In genomic region chr4:130798416-130798815, GRCm38 (mm10) we compare ENCODE assay signal across 8 mouse cellular contexts. TPM values are rescaled to one million over a fixed set of nuclear protein-coding genes. Genes with fewer than 3 reads are reported as not detected.
DNase-seq lines count a peak whose midpoint lies in the region; ATAC-seq and TF ChIP-seq lines count a peak whose summit lies in the region.

No protein-coding gene starts in this region.

- peaks cover 68% of the 10 kb centered on the region for H3K4me1 ChIP-seq in midbrain, embryonic 16.5 days (ENCODE audit: control insufficient read depth, insufficient read depth, low read length)
- peaks cover 13% of the 10 kb centered on the region for H3K4me1 ChIP-seq in midbrain, embryonic 11.5 days (ENCODE audit: control insufficient read depth, insufficient read depth, low read length)
- H3K4me1 ChIP-seq in hindbrain, embryonic 13.5 days (replicated peaks), result peaks cover 93% of the 10 kb centered on the region
- H3K4me1 ChIP-seq in stomach, embryonic 16.5 days (ENCODE audit: control insufficient read depth, insufficient read depth, low read length), result peaks cover 43% of the 10 kb centered on the region

- peak overlapping the region; percentile 75 for H3K27ac ChIP-seq in gastrocnemius, adult 2 months
- 0 out of 2 replicates have a peak overlapping the region, but pooled peaks have one; percentile 6 for H3K27ac ChIP-seq in midbrain, embryonic 16.5 days (ENCODE audit: low read length)
- H3K27ac ChIP-seq in midbrain, embryonic 11.5 days (ENCODE audit: low read depth, low read length), result no peak overlapping the region
- H3K27ac ChIP-seq in hindbrain, embryonic 13.5 days, result peak overlapping the region; percentile 41; the same call in 1 of the 2 replicates
- H3K27ac ChIP-seq in stomach, embryonic 16.5 days (ENCODE audit: low read length), result peak overlapping the region; percentile 31

- no peak for TF ChIP-seq CTCF in gastrocnemius, adult 2 months (IDR thresholded peaks at IDR 0.05)

- no peaks in the 10 kb centered on the region for H3K27me3 ChIP-seq in midbrain, embryonic 16.5 days (ENCODE audit: control insufficient read depth, insufficient read depth, low read depth, low read length)
- no peaks in the 10 kb centered on the region for H3K27me3 ChIP-seq in midbrain, embryonic 11.5 days (ENCODE audit: control insufficient read depth, insufficient read depth, low read length)
- H3K27me3 ChIP-seq in hindbrain, embryonic 13.5 days, result peaks cover 11% of the 10 kb centered on the region; the same call in 1 of the 2 replicates
- no peaks in the 10 kb centered on the region for H3K27me3 ChIP-seq in stomach, embryonic 16.5 days (ENCODE audit: control insufficient read depth, insufficient read depth, low read length)

- WGBS in midbrain, embryonic 16.5 days, result 68% methylated on average over 1 of the region's 1 CpGs
- 55% methylated on average over 1 of the region's 1 CpGs for WGBS in midbrain, embryonic 11.5 days
- 65% methylated on average over 1 of the region's 1 CpGs for WGBS in hindbrain, embryonic 13.5 days
- 50% methylated on average over 1 of the region's 1 CpGs for WGBS in stomach, embryonic 16.5 days

- no peak overlapping the region for H3K9ac ChIP-seq in midbrain, embryonic 16.5 days (ENCODE audit: low read depth, low read length)
- no peak overlapping the region for H3K9ac ChIP-seq in midbrain, embryonic 11.5 days (ENCODE audit: low read length)
- H3K9ac ChIP-seq in hindbrain, embryonic 13.5 days, result 0 out of 2 replicates have a peak overlapping the region, but pooled peaks have one; percentile 43
- H3K9ac ChIP-seq in stomach, embryonic 16.5 days (ENCODE audit: low read length), result peak overlapping the region; percentile 40; the same call in 1 of the 2 replicates

- H3K36me3 ChIP-seq in midbrain, embryonic 16.5 days (ENCODE audit: control insufficient read depth, insufficient read depth, low read length), result no peaks in the 10 kb centered on the region
- no peaks in the 10 kb centered on the region for H3K36me3 ChIP-seq in midbrain, embryonic 11.5 days (ENCODE audit: control insufficient read depth, insufficient read depth, low read length)
- no peaks in the 10 kb centered on the region for H3K36me3 ChIP-seq in hindbrain, embryonic 13.5 days
- H3K36me3 ChIP-seq in stomach, embryonic 16.5 days (ENCODE audit: control insufficient read depth, insufficient read depth, low read length), result no peaks in the 10 kb centered on the region

- intact Hi-C loops in gastrocnemius, adult 2 months (cut with DNase I), result loop anchor here (5.0 kb wide), 1 partner anchor 39 kb away; no protein-coding TSS in a partner anchor
- intact Hi-C loops in gastrocnemius, postnatal 14 days (cut with DNase I; ENCODE audit: low total_unique reads), result no loop called here

- no peaks in the 10 kb centered on the region for H3K9me3 ChIP-seq in midbrain, embryonic 16.5 days (replicated peaks; ENCODE audit: control insufficient read depth, low read length, poor library complexity, severe bottlenecking)
- H3K9me3 ChIP-seq in midbrain, embryonic 11.5 days (ENCODE audit: control insufficient read depth, low read length), result no peaks in the 10 kb centered on the region
- H3K9me3 ChIP-seq in hindbrain, embryonic 13.5 days, result no peaks in the 10 kb centered on the region
- no peaks in the 10 kb centered on the region for H3K9me3 ChIP-seq in stomach, embryonic 16.5 days (replicated peaks; ENCODE audit: control insufficient read depth, low read length)

- H3K4me3 ChIP-seq in gastrocnemius, adult 2 months, result no peak overlapping the region
- no peak overlapping the region for H3K4me3 ChIP-seq in midbrain, embryonic 16.5 days (ENCODE audit: low read depth, low read length)
- no peak overlapping the region for H3K4me3 ChIP-seq in midbrain, embryonic 11.5 days (ENCODE audit: low read depth, low read length)
- no peak overlapping the region for H3K4me3 ChIP-seq in hindbrain, embryonic 13.5 days
- H3K4me3 ChIP-seq in stomach, embryonic 16.5 days (replicated peaks; ENCODE audit: low read length), result no peak overlapping the region

- H3K4me2 ChIP-seq in midbrain, embryonic 16.5 days (ENCODE audit: low read length), result no peak overlapping the region
- no peak overlapping the region for H3K4me2 ChIP-seq in midbrain, embryonic 11.5 days
- no peak overlapping the region for H3K4me2 ChIP-seq in hindbrain, embryonic 13.5 days
- H3K4me2 ChIP-seq in stomach, embryonic 16.5 days (ENCODE audit: low read depth, low read length), result no peak overlapping the region

- DNase-seq in gastrocnemius, adult 2 months, result no peak
- DNase-seq in gastrocnemius, postnatal 14 days, result no peak
- no peak for DNase-seq in midbrain, embryonic 11.5 days (ENCODE audit: low spot score, missing footprints)
- no peak for DNase-seq in ovary, postnatal 10 days (ENCODE audit: low spot score)
- DNase-seq in layer of hippocampus, adult 11-12 months (ENCODE audit: low spot score), result no peak

- no peak for ATAC-seq in midbrain, embryonic 16.5 days
- ATAC-seq in midbrain, embryonic 11.5 days (ENCODE audit: low FRiP score), result no peak
- no peak for ATAC-seq in hindbrain, embryonic 13.5 days (ENCODE audit: low FRiP score)
- no peak for ATAC-seq in stomach, embryonic 16.5 days (ENCODE audit: insufficient read depth, low FRiP score)

RNA-seq across cellular contexts. Expression of gene Sdc3, which starts 6.1 kb away (rescaled TPM):
- 10 to 100 TPM in 1 of 2 experiments, 1 to 10 TPM in 1; 8.5 to 12.5 TPM for total RNA-seq in gastrocnemius, adult 2 months (2021)
- total RNA-seq in gastrocnemius, postnatal 14 days (2021), result 10 to 100 TPM; 23.3 to 25.2 TPM
- polyA plus RNA-seq in midbrain, embryonic 16.5 days (2015; fragmentation: Nextera tagmentation; extraction: Ambion mirVana), result 188 and 205 TPM in 2 replicates
- polyA plus RNA-seq in midbrain, embryonic 11.5 days (2014; fragmentation: Nextera tagmentation; extraction: Ambion mirVana), result 12.1 and 13.6 TPM in 2 replicates
- polyA plus RNA-seq in hindbrain, embryonic 13.5 days (2015; fragmentation: Nextera tagmentation; extraction: Ambion mirVana), result 71.3 and 76.9 TPM in 2 replicates
- 23.2 and 25.2 TPM in 2 replicates for polyA plus RNA-seq in stomach, embryonic 16.5 days (2015; fragmentation: Nextera tagmentation; extraction: Ambion mirVana)

Comparison
In these comparisons a context has a peak if more than half of its experiments do, and no peak if none do; other contexts are left out.
1. H3K9ac ChIP-seq: peak in hindbrain, embryonic 13.5 days (single experiment) and stomach, embryonic 16.5 days (single experiment); none in midbrain, embryonic 16.5 days (single experiment) and midbrain, embryonic 11.5 days (single experiment).